Mouse (Mus musculus) heart, embryonic 13.5 days (tissue): Measurements from ENCODE around the gene Gigyf1. TPM values are rescaled to one million over a fixed set of nuclear protein-coding genes. Genes with fewer than 3 reads are reported as not detected.
A peak's percentile ranks its signal among the peaks of the same experiment; 100 is the strongest.

ENCODE experiments used
- ATAC-seq: fragments of 200-750 bp; cut with Nextera tagmentation; 2 replicates; pipeline ENCODE4 v1.8.0; 2017; ENCODE audit warnings: moderate TSS enrichment; ENCODE audit not compliant: insufficient number of reproducible peaks, low FRiP score, low TSS enrichment; ENCODE audit errors: extremely low read depth
- H3K27ac ChIP-seq: fragments of 300-500 bp; sonication (generic); replicated peaks from 2 replicates; pipeline ENCODE4 v1.5.1; 2015; ENCODE audit warnings: moderate library complexity, mild to moderate bottlenecking, inconsistent platforms
- H3K27me3 ChIP-seq: fragments of 300-500 bp; sonication (generic); replicated peaks from 2 replicates; pipeline ENCODE4 v1.6.1; 2015; ENCODE audit warnings: mild to moderate bottlenecking, inconsistent platforms
- H3K36me3 ChIP-seq: fragments of 300-500 bp; sonication (generic); 2 replicates; pipeline ENCODE4 v1.6.1; 2015; ENCODE audit warnings: mild to moderate bottlenecking, inconsistent platforms
- H3K4me1 ChIP-seq: fragments of 300-500 bp; sonication (generic); 2 replicates; pipeline ENCODE4 v1.6.1; 2015; ENCODE audit warnings: inconsistent platforms
- H3K4me2 ChIP-seq: fragments of 300-500 bp; sonication (generic); 2 replicates; pipeline ENCODE4 v1.6.1; 2015; ENCODE audit warnings: inconsistent platforms, mild to moderate bottlenecking, moderate library complexity
- H3K4me3 ChIP-seq: fragments of 300-500 bp; sonication (generic); 2 replicates; pipeline ENCODE4 v1.5.1; 2015; ENCODE audit warnings: moderate library complexity, mild to moderate bottlenecking, inconsistent platforms
- H3K9ac ChIP-seq: fragments of 300-500 bp; sonication (generic); 2 replicates; pipeline ENCODE4 v1.6.1; 2015; ENCODE audit warnings: inconsistent platforms, mild to moderate bottlenecking, moderate library complexity
- H3K9me3 ChIP-seq: fragments of 300-500 bp; sonication (generic); 2 replicates; pipeline ENCODE4 v1.6.1; 2016; ENCODE audit warnings: inconsistent platforms
- WGBS: fragments of 180-500 bp; shearing (Covaris S2); methylation state at CpG from one replicate; pipeline ENCODE4 v1.1.7; 2015; ENCODE audit warnings: mixed read lengths; 5-methylcytosine and 5-hydroxymethylcytosine counted together
- polyA plus RNA-seq: library from polyadenylated mRNA; unstranded; fragments of >200 nt; fragmentation: Nextera tagmentation; extraction: Ambion mirVana; gene quantifications from 2 replicates; pipeline ENCODE4 v1.2.1, GENCODE M21; 2015

Gigyf1 gene
- polyA plus RNA-seq, 1 experiment from 2014 or later, result 8.8 TPM

DNA sequence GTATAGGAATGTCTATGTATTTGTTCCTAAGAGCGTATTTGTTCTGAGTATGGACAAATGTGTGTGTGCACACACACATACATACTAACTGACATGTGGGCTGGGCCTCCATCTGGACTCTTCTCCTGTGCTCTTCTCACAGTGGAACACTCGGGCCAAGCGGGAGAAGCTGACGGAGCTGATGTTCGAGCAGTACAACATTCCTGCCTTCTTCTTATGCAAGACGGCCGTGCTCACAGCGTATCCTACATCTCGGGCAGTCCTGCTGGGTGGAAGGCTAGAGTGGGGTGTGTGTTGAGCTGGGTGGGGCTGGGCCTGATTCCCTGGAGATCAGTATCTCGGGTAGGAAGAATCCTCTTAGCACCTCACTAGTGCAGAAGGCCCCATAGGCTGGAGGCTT, 44.6 kb downstream of the Gigyf1 start:
- Histone ChIP-seq H3K4me1 (no peaks in the 10 kb centered on the region), H3K4me3 (no peak overlapping the region), H3K27me3 (peaks cover 33% of the 10 kb centered on the region), H3K4me2 (no peak overlapping the region), H3K9me3 (no peaks in the 10 kb centered on the region), H3K36me3 (no peaks in the 10 kb centered on the region), H3K27ac (no peak overlapping the region), H3K9ac (no peak overlapping the region)
- no peak for ATAC-seq
- 55% methylated on average over 10 of the region's 10 CpGs for WGBS

DNA sequence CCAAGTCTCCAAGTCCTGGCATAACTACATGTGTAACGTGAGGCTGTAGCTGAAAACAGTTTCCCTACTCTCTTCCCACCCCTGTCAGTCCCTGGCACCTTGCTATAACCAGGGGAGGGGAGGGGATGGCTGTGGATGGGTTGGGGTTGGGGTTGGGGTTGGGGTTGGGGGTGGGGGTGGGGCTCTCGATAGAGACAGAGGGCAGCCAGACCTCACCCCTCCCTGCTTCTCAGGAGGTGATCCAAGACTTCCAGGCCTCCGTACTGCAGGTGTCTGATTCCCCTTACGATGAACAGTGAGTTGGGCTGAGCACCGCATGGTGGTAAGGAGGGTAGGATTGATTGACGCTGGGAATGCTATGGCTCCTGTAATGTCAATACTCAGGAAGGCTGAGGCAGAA, 47.4 kb downstream of the Gigyf1 start:
- Histone ChIP-seq H3K4me2 (no peak overlapping the region), H3K36me3 (no peaks in the 10 kb centered on the region), H3K4me1 (peaks cover 5% of the 10 kb centered on the region; the same call in 1 of the 2 replicates), H3K27me3 (peaks cover 29% of the 10 kb centered on the region), H3K27ac (no peak overlapping the region), H3K9me3 (no peaks in the 10 kb centered on the region), H3K4me3 (no peak overlapping the region), H3K9ac (no peak overlapping the region)
- ATAC-seq, result no peak
- 70% methylated on average over 6 of the region's 6 CpGs for WGBS

DNA sequence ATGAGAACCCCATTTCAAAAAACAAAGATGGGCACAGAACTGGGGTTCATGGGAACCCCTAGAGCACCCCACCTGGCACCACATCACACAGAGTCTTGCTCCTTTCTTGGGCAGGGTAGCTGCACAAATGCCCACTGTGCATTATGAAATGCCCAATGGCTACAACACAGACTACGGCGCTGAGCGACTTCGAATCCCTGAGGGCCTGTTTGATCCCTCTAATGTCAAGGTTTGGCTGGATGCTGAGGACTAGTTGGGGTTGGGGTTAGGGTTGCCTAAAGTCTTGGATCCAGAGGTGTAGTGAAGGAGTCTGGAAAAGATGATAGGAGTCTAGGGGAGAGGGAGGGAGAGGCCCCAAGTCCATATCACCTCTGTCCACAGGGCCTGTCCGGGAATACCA, 48.1 kb downstream of the Gigyf1 start:
- Histone ChIP-seq H3K4me3 (no peak overlapping the region), H3K36me3 (no peaks in the 10 kb centered on the region), H3K27ac (no peak overlapping the region), H3K9me3 (no peaks in the 10 kb centered on the region), H3K4me2 (no peak overlapping the region), H3K4me1 (peaks cover 5% of the 10 kb centered on the region; the same call in 1 of the 2 replicates), H3K9ac (no peak overlapping the region), H3K27me3 (peaks cover 29% of the 10 kb centered on the region)
- WGBS, result 90% methylated on average over 5 of the region's 5 CpGs
- no peak for ATAC-seq

DNA sequence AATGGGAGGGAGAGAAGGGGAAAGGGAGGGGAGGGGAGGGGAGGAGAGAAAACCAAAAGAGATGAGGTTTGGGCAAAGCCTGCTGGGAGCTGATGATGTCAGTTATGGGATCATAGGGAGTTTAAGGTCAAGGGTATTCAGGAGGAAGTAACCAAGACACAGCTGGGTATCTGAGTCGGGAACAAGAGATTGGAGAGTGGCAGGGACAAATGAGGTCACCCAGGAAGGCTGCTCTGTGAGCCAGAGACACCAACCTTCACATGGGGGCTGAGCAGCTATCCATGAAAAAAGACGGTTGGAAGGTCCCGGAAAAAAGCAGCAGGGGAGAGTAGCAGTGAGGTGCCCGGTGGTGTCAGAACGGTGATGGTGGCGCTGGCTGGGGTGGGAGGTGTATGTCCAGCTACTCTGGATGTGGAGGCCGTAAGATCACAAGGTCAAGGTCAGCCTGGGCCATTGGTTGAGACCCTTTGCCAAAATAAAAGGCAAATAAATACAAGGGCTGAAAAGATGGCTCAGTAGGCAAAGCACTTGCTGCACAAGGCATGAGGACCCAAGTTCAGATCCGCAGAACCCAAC, 50.0 kb downstream of the Gigyf1 start:
- no peak overlapping the region for H3K4me3 ChIP-seq

DNA sequence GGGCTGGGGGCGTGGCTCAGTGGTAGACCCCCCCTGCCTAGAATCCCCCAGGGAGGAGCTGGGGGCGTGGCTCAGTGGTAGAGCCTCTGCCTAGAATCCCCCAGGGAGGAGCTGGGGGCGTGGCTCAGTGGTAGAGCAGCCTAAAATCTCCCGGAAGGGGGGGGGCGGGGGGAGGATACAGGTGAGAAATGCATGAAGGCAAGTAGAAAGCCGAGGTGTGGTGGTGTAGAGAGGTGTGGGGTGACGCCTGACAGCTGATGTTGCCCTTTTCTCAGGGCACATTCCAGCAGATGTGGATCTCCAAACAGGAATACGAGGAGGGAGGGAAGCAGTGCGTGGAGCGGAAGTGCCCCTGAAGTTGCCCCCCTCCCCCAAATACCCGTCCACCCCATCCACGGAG, 50.7 kb downstream of the Gigyf1 start:
- Histone ChIP-seq H3K9me3 (no peaks in the 10 kb centered on the region), H3K4me2 (peak overlapping the region; percentile 44; the same call in 1 of the 2 replicates), H3K36me3 (no peaks in the 10 kb centered on the region), H3K9ac (no peak overlapping the region), H3K27me3 (peaks cover 34% of the 10 kb centered on the region), H3K4me3 (no peak overlapping the region), H3K4me1 (peaks cover 5% of the 10 kb centered on the region; the same call in 1 of the 2 replicates), H3K27ac (no peak overlapping the region)
- no peak for ATAC-seq
- 54% methylated on average over 12 of the region's 12 CpGs for WGBS

More for the DNA sequence above, 50.0 kb downstream of the Gigyf1 start:
- H3K27ac ChIP-seq, result no peak overlapping the region
- no peaks in the 10 kb centered on the region for H3K36me3 ChIP-seq
- WGBS, result 77% methylated on average over 8 of the region's 8 CpGs
- no peaks in the 10 kb centered on the region for H3K9me3 ChIP-seq
- H3K4me2 ChIP-seq, result no peak overlapping the region
- peaks cover 5% of the 10 kb centered on the region; the same call in 1 of the 2 replicates for H3K4me1 ChIP-seq
- ATAC-seq, result no peak
- H3K27me3 ChIP-seq, result peaks cover 27% of the 10 kb centered on the region
- no peak overlapping the region for H3K9ac ChIP-seq

DNA sequence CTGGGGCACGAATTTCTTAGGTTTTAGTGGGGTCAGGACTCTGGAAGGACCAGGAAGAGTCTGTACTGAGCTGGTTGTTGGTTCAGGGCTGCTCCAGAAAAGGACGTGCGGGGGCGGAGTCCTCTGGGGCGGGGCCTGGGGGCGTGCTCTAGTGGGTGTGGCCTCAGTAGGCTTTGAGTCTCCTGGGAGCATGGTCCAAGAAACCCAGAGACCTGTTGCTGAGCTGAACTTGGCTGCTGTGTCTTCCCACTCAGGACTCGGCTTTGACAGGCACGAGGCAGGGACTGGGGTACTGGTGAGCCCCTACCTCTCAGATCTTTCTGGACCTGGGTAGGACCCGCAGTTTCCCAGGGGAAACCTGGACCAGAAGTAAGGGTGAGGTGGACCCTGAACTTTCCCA, 51.3 kb downstream of the Gigyf1 start, which contains the start of gene Tfr2:
Gene Tfr2 (plus strand): TSS at position 176 of the 400 bp plus-strand sequence.
- H3K9ac ChIP-seq, result no peak within 1 kb of the TSS
- peaks cover 12% of the 10 kb centered on the region for H3K4me1 ChIP-seq
- peaks cover 40% of the 10 kb centered on the region for H3K27me3 ChIP-seq
- 28% methylated on average over 9 of the region's 9 CpGs for WGBS
- no peak within 1 kb of the TSS; the same call in 1 of the 2 replicates for H3K4me3 ChIP-seq
- peak; percentile 79 for ATAC-seq
- no peaks in the 10 kb centered on the region for H3K36me3 ChIP-seq
- H3K9me3 ChIP-seq, result no peaks in the 10 kb centered on the region
- H3K27ac ChIP-seq, result 0 out of 2 replicates have a peak within 1 kb of the TSS, but pooled peaks have one; percentile 24
- H3K4me2 ChIP-seq, result peak within 1 kb of the TSS; percentile 44

DNA sequence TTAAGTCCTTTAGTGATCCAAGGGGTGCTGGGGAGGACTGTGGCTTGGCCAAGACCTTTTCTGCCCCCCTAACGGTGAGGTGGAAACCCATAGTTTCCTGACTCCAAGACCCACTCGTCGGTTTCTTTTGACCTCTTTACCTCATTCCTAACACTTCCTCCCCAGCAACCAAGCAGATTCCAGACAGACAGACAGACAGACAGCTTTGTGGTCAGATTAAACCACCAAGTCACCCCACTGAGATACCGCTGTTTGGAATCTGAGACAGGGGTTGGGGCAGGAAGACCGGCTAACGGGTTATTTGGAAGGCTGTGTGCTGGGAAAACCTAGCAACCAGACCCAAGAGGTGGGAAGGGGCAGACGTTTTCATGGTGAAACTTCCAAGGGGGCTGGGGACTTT, 51.8 kb downstream of the Gigyf1 start:
- H3K4me1 ChIP-seq, result peaks cover 13% of the 10 kb centered on the region
- H3K9ac ChIP-seq, result no peak overlapping the region
- peak overlapping the region; percentile 44 for H3K4me2 ChIP-seq
- peaks cover 45% of the 10 kb centered on the region for H3K27me3 ChIP-seq
- ATAC-seq, result no peak
- H3K9me3 ChIP-seq, result no peaks in the 10 kb centered on the region
- 45% methylated on average over 7 of the region's 7 CpGs for WGBS
- 0 out of 2 replicates have a peak overlapping the region, but pooled peaks have one; percentile 24 for H3K27ac ChIP-seq
- no peaks in the 10 kb centered on the region for H3K36me3 ChIP-seq
- no peak overlapping the region; the same call in 1 of the 2 replicates for H3K4me3 ChIP-seq

DNA sequence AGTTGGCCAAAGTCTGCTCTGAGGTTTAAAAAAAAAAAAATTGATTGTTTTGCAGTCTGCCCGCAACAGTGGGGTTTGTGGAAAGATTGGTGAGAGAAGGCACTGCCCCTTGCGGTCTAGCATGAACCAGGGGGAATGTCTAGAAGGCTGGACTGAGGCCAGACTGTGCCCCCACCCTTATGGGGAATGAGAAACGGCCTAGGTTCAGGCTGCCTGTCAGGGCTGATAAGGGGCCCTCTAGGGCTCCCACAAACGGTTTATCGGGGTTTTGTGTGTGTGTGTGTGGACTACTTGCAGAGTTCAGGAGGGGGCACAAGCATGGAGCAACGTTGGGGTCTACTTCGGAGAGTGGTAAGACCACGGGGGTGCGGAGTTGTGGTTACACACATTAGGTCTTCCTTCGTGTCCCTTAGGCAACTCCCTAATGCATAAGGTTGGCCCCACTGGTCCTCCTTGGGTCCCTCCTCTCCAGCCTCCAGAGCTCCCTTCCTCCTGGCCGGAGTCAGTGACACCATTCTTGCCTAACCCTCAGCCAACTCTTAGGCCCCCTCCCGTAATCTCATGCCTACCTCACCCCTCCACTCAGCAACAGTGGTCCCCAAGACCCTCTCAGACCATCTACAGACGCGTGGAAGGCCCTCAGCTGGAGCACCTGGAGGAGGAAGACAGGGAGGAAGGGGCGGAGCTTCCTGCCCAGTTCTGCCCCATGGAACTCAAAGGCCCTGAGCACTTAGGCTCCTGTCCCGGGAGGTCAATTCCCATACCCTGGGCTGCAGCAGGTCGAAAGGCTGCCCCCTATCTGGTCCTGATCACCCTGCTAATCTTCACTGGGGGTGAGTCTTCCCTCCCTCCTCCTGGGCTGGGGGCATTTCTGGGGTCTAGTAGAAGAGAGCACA, 52.6 kb downstream of the Gigyf1 start:
- WGBS, result 66% methylated on average over 17 of the region's 17 CpGs
- H3K27me3 ChIP-seq, result peaks cover 46% of the 10 kb centered on the region
- H3K4me3 ChIP-seq, result peak overlapping the region; percentile 12; the same call in 1 of the 2 replicates
- H3K9ac ChIP-seq, result no peak overlapping the region
- H3K36me3 ChIP-seq, result no peaks in the 10 kb centered on the region
- H3K4me1 ChIP-seq, result peaks cover 13% of the 10 kb centered on the region
- peak overlapping the region; percentile 44 for H3K4me2 ChIP-seq
- 0 out of 2 replicates have a peak overlapping the region, but pooled peaks have one; percentile 24 for H3K27ac ChIP-seq
- H3K9me3 ChIP-seq, result no peaks in the 10 kb centered on the region
- no peak for ATAC-seq

DNA sequence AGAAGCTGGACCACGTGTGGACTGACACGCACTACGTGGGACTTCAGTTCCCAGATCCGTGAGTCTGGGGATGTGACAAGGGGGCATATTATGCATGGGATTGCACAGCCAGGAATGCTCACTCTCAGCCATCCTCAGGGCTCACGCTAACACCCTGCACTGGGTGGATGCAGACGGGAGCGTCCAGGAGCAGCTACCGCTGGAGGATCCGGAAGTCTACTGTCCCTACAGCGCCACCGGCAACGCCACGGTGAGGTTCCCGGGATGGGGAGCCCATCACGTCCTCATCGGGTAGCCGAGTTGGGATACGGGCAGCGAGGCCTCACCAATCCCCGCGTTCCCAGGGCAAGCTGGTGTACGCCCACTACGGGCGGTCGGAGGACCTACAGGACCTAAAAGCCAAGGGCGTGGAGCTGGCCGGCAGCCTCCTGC, 56.1 kb downstream of the Gigyf1 start:
- H3K4me1 ChIP-seq, result peaks cover 13% of the 10 kb centered on the region
- WGBS, result 8% methylated on average over 27 of the region's 27 CpGs
- peak overlapping the region; percentile 67 for H3K9ac ChIP-seq
- peaks cover 37% of the 10 kb centered on the region for H3K27me3 ChIP-seq
- H3K27ac ChIP-seq, result no peak overlapping the region
- peak overlapping the region; percentile 70 for H3K4me2 ChIP-seq
- no peaks in the 10 kb centered on the region for H3K36me3 ChIP-seq
- H3K4me3 ChIP-seq, result peak overlapping the region; percentile 43
- H3K9me3 ChIP-seq, result no peaks in the 10 kb centered on the region
- ATAC-seq, result no peak
